Mouse (Mus musculus): ENCODE measurements around the gene Zfp760. TPM values are rescaled to one million over a fixed set of nuclear protein-coding genes. Genes with fewer than 3 reads are reported as not detected.

The Zfp760 gene
- polyA plus RNA-seq (2014; fragmentation: Illumina TruSeq; extraction: RNeasy Lipid Tissue Mini Kit (QIAGEN cat#74804); ENCODE audit: low read depth, low replicate concordance), result 27.3 TPM

GRCm38 (mm10) chr17:21707343-21707996 is at the start of gene Zfp760:
Zfp760 (plus strand) TSS chr17:21707741.

GRCm38 (mm10) chr17:21691560-21691959 is 16.0 kb upstream of the Zfp760 start, which contains the start of gene Gm10226:
Gm10226 (plus strand) TSS chr17:21691860.

GRCm38 (mm10) chr17:21730495-21730894 is 23.0 kb downstream of the Zfp760 start, which contains the start of gene Zfp229:
Zfp229 (plus strand) TSS chr17:21730795.

Other genes starting within 250 kb of the Zfp760 start
- 21.7 TPM for gene Zfp53, start 218.7 kb upstream of the Zfp760 start, polyA plus RNA-seq (2014; fragmentation: Illumina TruSeq; extraction: RNeasy Lipid Tissue Mini Kit (QIAGEN cat#74804); ENCODE audit: low read depth, low replicate concordance)
- gene Zfp52, start 172.2 kb upstream of the Zfp760 start, polyA plus RNA-seq (2014; fragmentation: Illumina TruSeq; extraction: RNeasy Lipid Tissue Mini Kit (QIAGEN cat#74804); ENCODE audit: low read depth, low replicate concordance), result 230 TPM
- 40.9 TPM for gene Zfp948, start 140.7 kb upstream of the Zfp760 start, polyA plus RNA-seq (2014; fragmentation: Illumina TruSeq; extraction: RNeasy Lipid Tissue Mini Kit (QIAGEN cat#74804); ENCODE audit: low read depth, low replicate concordance)
- gene Zfp983, start 57.1 kb upstream of the Zfp760 start, polyA plus RNA-seq (2014; fragmentation: Illumina TruSeq; extraction: RNeasy Lipid Tissue Mini Kit (QIAGEN cat#74804); ENCODE audit: low read depth, low replicate concordance), result 38.8 TPM
- gene Gm10226, start 15.9 kb upstream of the Zfp760 start, polyA plus RNA-seq (2014; fragmentation: Illumina TruSeq; extraction: RNeasy Lipid Tissue Mini Kit (QIAGEN cat#74804); ENCODE audit: low read depth, low replicate concordance), result 49.7 TPM
- 30.1 TPM for gene Zfp229, start 23.1 kb downstream of the Zfp760 start, polyA plus RNA-seq (2014; fragmentation: Illumina TruSeq; extraction: RNeasy Lipid Tissue Mini Kit (QIAGEN cat#74804); ENCODE audit: low read depth, low replicate concordance)
- 10.3 TPM for gene Zfp820, start 138.0 kb downstream of the Zfp760 start, polyA plus RNA-seq (2014; fragmentation: Illumina TruSeq; extraction: RNeasy Lipid Tissue Mini Kit (QIAGEN cat#74804); ENCODE audit: low read depth, low replicate concordance)
- gene Zfp995, start 202.2 kb downstream of the Zfp760 start, polyA plus RNA-seq (2014; fragmentation: Illumina TruSeq; extraction: RNeasy Lipid Tissue Mini Kit (QIAGEN cat#74804); ENCODE audit: low read depth, low replicate concordance), result 12.0 TPM

Measured in adrenal gland, adult 10 weeks (tissue).